ENCODE assay signal across 8 mouse cellular contexts in genomic region chr13:62016168-62016502, GRCm38 (mm10).
DNase-seq lines count a peak whose midpoint lies in the region; ATAC-seq and TF ChIP-seq lines count a peak whose summit lies in the region.
"Not testable (repeated sequence)": the region's sequence is repeated elsewhere in the genome, so short reads cannot be mapped to it uniquely, and the experiment has no call there.

No protein-coding gene starts in this region.

- H3K4me3 ChIP-seq in brown adipose tissue, adult 24 weeks (ENCODE audit: insufficient read depth, low read depth, low read length), result peak overlapping the region; percentile 92
- H3K4me3 ChIP-seq in forebrain, embryonic 11.5 days (ENCODE audit: low read depth, low read length), result peak overlapping the region; percentile 49
- peak overlapping the region; percentile 71 for H3K4me3 ChIP-seq in heart, embryonic 13.5 days
- H3K4me3 ChIP-seq in intestine, embryonic 14.5 days (ENCODE audit: low read depth, low read length), result peak overlapping the region; percentile 69
- H3K4me3 ChIP-seq in limb, embryonic 12.5 days (replicated peaks), result peak overlapping the region; percentile 62
- H3K4me3 ChIP-seq in lung, embryonic 15.5 days, result peak overlapping the region; percentile 58
- H3K4me3 ChIP-seq in midbrain, postnatal 0 days (ENCODE audit: low read depth, low read length), result peak overlapping the region; percentile 56
- peak overlapping the region; percentile 97 for H3K4me3 ChIP-seq in testis, adult 2 months (ENCODE audit: control insufficient read depth, low read depth, low read length)

- H3K9me3 ChIP-seq in forebrain, embryonic 11.5 days (ENCODE audit: control insufficient read depth, low read length); heart, embryonic 13.5 days; intestine, embryonic 14.5 days (ENCODE audit: control insufficient read depth, low read length); lung, embryonic 15.5 days; midbrain, postnatal 0 days (ENCODE audit: low read length): not testable (repeated sequence)
- peaks cover 15% of the 10 kb centered on the region; the same call in 1 of the 2 replicates for H3K9me3 ChIP-seq in limb, embryonic 12.5 days

- peak overlapping the region; percentile 69 for H3K9ac ChIP-seq in forebrain, embryonic 11.5 days (ENCODE audit: low read length)
- H3K9ac ChIP-seq in heart, embryonic 13.5 days, result peak overlapping the region; percentile 86
- H3K9ac ChIP-seq in intestine, embryonic 14.5 days (ENCODE audit: low read length), result peak overlapping the region; percentile 61
- H3K9ac ChIP-seq in limb, embryonic 12.5 days (replicated peaks), result peak overlapping the region; percentile 71
- H3K9ac ChIP-seq in lung, embryonic 15.5 days, result peak overlapping the region; percentile 64
- peak overlapping the region; percentile 57 for H3K9ac ChIP-seq in midbrain, postnatal 0 days (replicated peaks; ENCODE audit: low read length, poor library complexity, severe bottlenecking)

- H3K36me3 ChIP-seq in forebrain, embryonic 11.5 days (ENCODE audit: control insufficient read depth, insufficient read depth, low read length); heart, embryonic 13.5 days; intestine, embryonic 14.5 days (ENCODE audit: control insufficient read depth, insufficient read depth, low read length); limb, embryonic 12.5 days; lung, embryonic 15.5 days; midbrain, postnatal 0 days (ENCODE audit: insufficient read depth, low read length); testis, adult 2 months (ENCODE audit: control insufficient read depth, insufficient read depth, low read length): not testable (repeated sequence)

- not testable (repeated sequence) for H3K4me1 ChIP-seq in brown adipose tissue, adult 24 weeks (ENCODE audit: control insufficient read depth, insufficient read depth, insufficient read length, low read length); forebrain, embryonic 11.5 days (replicated peaks; ENCODE audit: control insufficient read depth, insufficient read depth, low read length); heart, embryonic 13.5 days; intestine, embryonic 14.5 days (replicated peaks; ENCODE audit: control insufficient read depth, insufficient read depth, low read length); limb, embryonic 12.5 days (replicated peaks); lung, embryonic 15.5 days; midbrain, postnatal 0 days (ENCODE audit: insufficient read depth, low read length); testis, adult 2 months (ENCODE audit: control insufficient read depth, insufficient read depth, low read length)

- H3K27ac ChIP-seq in brown adipose tissue, adult 24 weeks (replicated peaks; ENCODE audit: low read depth, low read length); forebrain, embryonic 11.5 days (ENCODE audit: low read depth, low read length): not testable (repeated sequence)
- peak overlapping the region; percentile 74 for H3K27ac ChIP-seq in heart, embryonic 13.5 days (replicated peaks)
- H3K27ac ChIP-seq in intestine, embryonic 14.5 days (ENCODE audit: low read depth), result peak overlapping the region; percentile 75
- H3K27ac ChIP-seq in limb, embryonic 12.5 days, result peak overlapping the region; percentile 82
- H3K27ac ChIP-seq in lung, embryonic 15.5 days, result peak overlapping the region; percentile 65
- H3K27ac ChIP-seq in midbrain, postnatal 0 days (ENCODE audit: low read depth, low read length), result peak overlapping the region; percentile 32; the same call in 1 of the 2 replicates
- H3K27ac ChIP-seq in testis, adult 2 months (ENCODE audit: control insufficient read depth, insufficient read depth, low read depth, low read length), result peak overlapping the region; percentile 85

- TF ChIP-seq POLR2A in testis, adult 2 months (IDR thresholded peaks at IDR 0.05; ENCODE audit: control insufficient read depth, low read depth, low read length), result not testable (repeated sequence)

- ATAC-seq in forebrain, embryonic 11.5 days (replicated peaks; ENCODE audit: low FRiP score), result peak; percentile 39; the same call in 1 of the 2 replicates
- not testable (repeated sequence) for ATAC-seq in heart, embryonic 13.5 days (ENCODE audit: extremely low read depth, insufficient number of reproducible peaks, low FRiP score, low TSS enrichment); limb, embryonic 12.5 days (ENCODE audit: insufficient number of reproducible peaks, insufficient read depth, low FRiP score, low TSS enrichment, low read depth); lung, embryonic 15.5 days (ENCODE audit: borderline replicate concordance, extremely low read depth, low FRiP score, low TSS enrichment); midbrain, postnatal 0 days (ENCODE audit: low FRiP score)
- 0 out of 2 replicates have a peak, but pooled peaks have one; percentile 23 for ATAC-seq in intestine, embryonic 14.5 days (replicated peaks; ENCODE audit: low FRiP score, low TSS enrichment, low read depth)

- under 1% methylated on average over 5 of the region's 5 CpGs for WGBS in forebrain, embryonic 11.5 days
- WGBS in heart, embryonic 13.5 days, result under 1% methylated on average over 5 of the region's 5 CpGs
- WGBS in intestine, embryonic 14.5 days, result 5% methylated on average over 5 of the region's 5 CpGs
- 2% methylated on average over 5 of the region's 5 CpGs for WGBS in limb, embryonic 12.5 days
- under 1% methylated on average over 5 of the region's 5 CpGs for WGBS in lung, embryonic 15.5 days
- 0% methylated on average over 5 of the region's 5 CpGs for WGBS in midbrain, postnatal 0 days

- H3K4me2 ChIP-seq in forebrain, embryonic 11.5 days (ENCODE audit: low read depth, low read length, severe bottlenecking), result peak overlapping the region; percentile 43
- peak overlapping the region; percentile 70 for H3K4me2 ChIP-seq in heart, embryonic 13.5 days
- peak overlapping the region; percentile 47 for H3K4me2 ChIP-seq in intestine, embryonic 14.5 days (ENCODE audit: low read length)
- H3K4me2 ChIP-seq in limb, embryonic 12.5 days, result peak overlapping the region; percentile 51
- peak overlapping the region; percentile 57 for H3K4me2 ChIP-seq in lung, embryonic 15.5 days
- H3K4me2 ChIP-seq in midbrain, postnatal 0 days (ENCODE audit: low read depth, low read length, poor library complexity, severe bottlenecking), result peak overlapping the region; percentile 57

- not testable (repeated sequence) for H3K27me3 ChIP-seq in forebrain, embryonic 11.5 days (ENCODE audit: control insufficient read depth, insufficient read depth, low read length); heart, embryonic 13.5 days (replicated peaks); intestine, embryonic 14.5 days (replicated peaks; ENCODE audit: control insufficient read depth, insufficient read depth, low read length); limb, embryonic 12.5 days; lung, embryonic 15.5 days; midbrain, postnatal 0 days (ENCODE audit: insufficient read depth, low read length); testis, adult 2 months (ENCODE audit: control insufficient read depth, insufficient read depth, low read length)

- TF ChIP-seq CTCF in midbrain, postnatal 0 days (IDR thresholded peaks at IDR 0.05); testis, adult 2 months (IDR thresholded peaks at IDR 0.05; ENCODE audit: control insufficient read depth, insufficient read depth, insufficient replicate concordance, low read depth, low read length): not testable (repeated sequence)

- DNase-seq in forebrain, embryonic 11.5 days (ENCODE audit: low spot score); intestine, embryonic 14.5 days (ENCODE audit: low spot score): not testable (repeated sequence)
- DNase-seq in midbrain, postnatal 0 days (ENCODE audit: low spot score), result peak; percentile 0
